Mouse (Mus musculus) spleen, adult 2 months (tissue): ENCODE measurements around the gene Sec31a.

ENCODE experiments used
- CTCF ChIP-seq: fragments of 200-500 bp; IDR thresholded peaks from 2 replicates; pipeline ENCODE4 v1.5.1; 2011; ENCODE audit warnings: mild to moderate bottlenecking, inconsistent platforms; ENCODE audit not compliant: insufficient read depth, insufficient read length, insufficient replicate concordance; ENCODE audit errors: extremely low read depth
- POLR2A ChIP-seq: fragments of 200-500 bp; IDR thresholded peaks from 2 replicates; pipeline ENCODE4 v1.6.1; 2011; ENCODE audit warnings: low read depth, low read length, inconsistent platforms

DNA sequence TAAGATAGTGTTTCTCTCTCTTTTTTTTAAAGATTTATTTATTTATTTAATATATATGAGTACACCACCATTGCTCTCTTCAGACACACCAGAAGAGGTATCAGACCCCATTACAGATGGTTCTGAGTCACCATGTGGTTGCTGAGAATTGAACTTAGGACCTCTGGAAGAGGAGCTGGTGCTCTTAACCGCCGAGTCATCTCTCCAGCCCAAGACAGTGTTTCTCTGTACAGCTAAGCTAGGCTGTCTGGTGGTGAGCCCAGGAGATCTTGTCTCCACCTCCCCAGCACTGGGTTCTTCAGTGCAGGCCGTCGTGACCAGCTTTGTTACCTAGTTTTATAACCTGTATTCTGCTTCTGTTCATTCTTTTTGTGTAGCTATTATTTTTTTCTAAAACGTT is 5.8 kb downstream of the Sec31a start:
- TF ChIP-seq CTCF: no peak
- TF ChIP-seq POLR2A: no peak
